Mouse (Mus musculus): ENCODE measurements around the gene Cd300lf. TPM values are rescaled to one million over a fixed set of nuclear protein-coding genes. Genes with fewer than 3 reads are reported as not detected.

The Cd300lf gene
- polyA plus RNA-seq (2012; rRNA removed), result 0.10 and 0.15 TPM in 2 replicates

DNA sequence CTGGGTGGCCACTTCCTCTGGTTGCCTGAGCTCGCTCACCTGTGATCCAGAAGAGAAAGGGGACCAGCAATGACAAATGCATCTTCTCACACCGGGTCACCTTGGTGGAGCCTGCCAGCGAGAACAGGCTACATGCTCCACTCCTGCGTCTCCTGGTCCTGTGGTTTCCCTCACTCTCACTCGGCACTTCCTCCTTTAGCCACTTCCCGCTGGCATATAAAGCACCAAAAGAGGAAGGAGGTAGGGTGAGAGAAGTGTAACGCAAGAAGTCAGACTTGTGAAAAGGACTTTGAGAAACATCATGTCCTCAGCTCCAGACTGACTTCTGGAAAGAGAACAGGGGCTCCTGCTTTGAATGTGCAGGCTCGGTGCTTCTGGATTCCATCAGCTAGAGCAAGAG, at the start of gene Cd300lf:
Gene Cd300lf, minus strand, starts transcription at position 193 of the 400 bp plus-strand sequence.
- TF ChIP-seq CTCF (IDR thresholded peaks at IDR 0.05; ENCODE audit: borderline replicate concordance, extremely low read depth, insufficient read depth, insufficient read length) (no peak), POLR2A (IDR thresholded peaks at IDR 0.05; ENCODE audit: borderline replicate concordance, extremely low read depth, insufficient read depth, insufficient read length, poor library complexity, severe bottlenecking) (no peak)
- DNase-seq (ENCODE audit: low read depth), result no peak

DNA sequence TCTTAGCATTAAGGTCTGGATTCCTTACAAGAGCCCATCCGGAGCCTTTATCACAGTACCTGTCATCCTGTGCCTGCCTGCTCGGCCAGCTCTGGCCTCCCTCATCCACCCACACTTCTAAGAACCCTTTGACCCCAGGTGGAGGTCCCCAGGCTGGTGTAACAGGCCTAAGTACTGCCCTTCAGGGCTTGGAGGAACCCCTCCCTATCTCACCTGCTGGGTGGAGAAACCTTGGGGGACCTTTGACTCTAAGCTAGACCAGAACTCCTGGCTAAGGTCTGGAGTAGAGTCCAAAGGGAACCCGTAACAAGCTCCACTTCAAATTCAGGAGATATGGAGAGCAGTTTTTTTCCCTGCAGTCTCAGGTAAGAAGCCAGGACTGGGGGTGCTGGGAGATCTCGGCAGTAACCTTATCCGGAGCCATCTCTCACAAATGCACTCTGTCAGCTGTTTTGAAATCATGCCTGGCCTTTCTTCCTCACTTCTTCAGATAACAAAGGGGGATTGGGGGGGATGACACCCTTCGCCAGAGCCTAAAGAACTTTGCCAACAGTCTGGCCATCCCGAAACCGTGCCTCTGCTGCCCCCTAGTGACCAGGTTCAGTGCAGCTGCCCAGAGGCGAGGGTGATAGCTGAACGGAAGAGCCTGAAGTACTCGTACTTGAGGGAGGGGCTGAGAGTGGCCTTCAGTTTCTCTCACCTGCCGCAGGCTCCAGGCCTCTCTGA, 48.3 kb upstream of the Cd300lf start:
- peak; percentile 95 for TF ChIP-seq CTCF (IDR thresholded peaks at IDR 0.05; ENCODE audit: borderline replicate concordance, extremely low read depth, insufficient read depth, insufficient read length)
- TF ChIP-seq POLR2A (IDR thresholded peaks at IDR 0.05; ENCODE audit: borderline replicate concordance, extremely low read depth, insufficient read depth, insufficient read length, poor library complexity, severe bottlenecking), result no peak
- peak; percentile 77 for DNase-seq (ENCODE audit: low read depth)

DNA sequence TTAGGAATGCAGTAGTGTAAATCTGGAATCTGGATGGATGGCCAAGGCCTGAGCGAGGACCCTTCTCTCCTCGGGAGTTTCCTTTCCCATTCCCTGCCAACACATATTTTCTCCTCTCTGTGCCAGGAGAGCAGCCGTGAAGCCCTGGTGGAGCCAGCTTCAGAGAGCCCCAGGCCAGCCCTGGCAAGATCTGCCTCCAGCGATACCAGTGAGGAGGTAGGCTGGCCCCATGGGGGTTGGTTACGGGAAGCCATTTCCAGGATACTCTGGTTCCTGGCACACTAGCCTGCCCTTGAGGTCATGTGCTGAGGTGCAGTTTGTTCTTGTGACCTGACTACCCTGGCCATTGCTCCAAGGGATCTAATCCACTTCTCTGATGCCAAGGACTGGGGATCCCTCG, 46.1 kb upstream of the Cd300lf start:
- TF ChIP-seq POLR2A (IDR thresholded peaks at IDR 0.05; ENCODE audit: borderline replicate concordance, extremely low read depth, insufficient read depth, insufficient read length, poor library complexity, severe bottlenecking), result no peak
- TF ChIP-seq CTCF (IDR thresholded peaks at IDR 0.05; ENCODE audit: borderline replicate concordance, extremely low read depth, insufficient read depth, insufficient read length), result no peak
- no peak for DNase-seq (ENCODE audit: low read depth)

DNA sequence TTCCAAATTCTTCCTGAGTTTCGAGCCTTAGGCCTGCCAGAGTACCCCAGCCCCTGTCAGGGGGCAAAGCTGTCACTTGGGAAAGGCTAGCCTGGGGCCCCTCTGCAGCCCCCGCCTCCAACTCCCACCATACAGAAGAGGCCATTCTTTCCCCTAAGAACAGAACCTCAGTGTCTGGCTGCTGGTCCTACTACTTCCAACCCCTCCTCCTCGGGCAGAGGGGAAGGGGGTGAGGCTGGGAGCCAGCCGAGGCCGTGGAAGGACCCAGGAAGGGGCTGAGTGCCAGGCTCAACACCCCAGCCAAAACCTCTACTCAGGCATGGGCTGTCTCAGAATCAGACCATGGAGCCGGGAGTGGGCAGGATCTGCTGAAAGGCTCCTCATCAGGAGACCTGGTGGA, 45.4 kb upstream of the Cd300lf start:
- TF ChIP-seq CTCF (IDR thresholded peaks at IDR 0.05; ENCODE audit: borderline replicate concordance, extremely low read depth, insufficient read depth, insufficient read length), result no peak
- no peak for TF ChIP-seq POLR2A (IDR thresholded peaks at IDR 0.05; ENCODE audit: borderline replicate concordance, extremely low read depth, insufficient read depth, insufficient read length, poor library complexity, severe bottlenecking)
- peak; percentile 78 for DNase-seq (ENCODE audit: low read depth)

DNA sequence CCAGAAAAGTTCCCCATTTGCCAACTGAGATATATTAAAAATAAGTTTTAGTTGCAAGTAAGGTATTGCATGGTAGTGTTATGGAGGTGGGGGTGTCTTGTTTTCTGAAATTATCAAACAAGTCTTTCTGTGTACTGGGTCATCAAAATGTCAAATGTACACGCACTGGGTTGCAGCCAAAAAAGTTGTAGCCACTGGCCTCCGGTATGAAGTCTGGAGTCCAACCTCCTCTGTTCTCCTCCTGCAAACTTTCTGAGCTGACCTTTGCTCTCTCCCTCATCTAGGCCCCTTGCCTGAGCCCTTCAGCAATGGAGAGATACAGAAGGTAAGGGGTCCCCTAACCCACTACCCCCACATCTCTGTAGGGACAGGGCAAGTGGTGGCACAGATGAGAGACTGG, 45.0 kb upstream of the Cd300lf start:
- no peak for DNase-seq (ENCODE audit: low read depth)
- TF ChIP-seq CTCF (IDR thresholded peaks at IDR 0.05; ENCODE audit: borderline replicate concordance, extremely low read depth, insufficient read depth, insufficient read length), result no peak
- TF ChIP-seq POLR2A (IDR thresholded peaks at IDR 0.05; ENCODE audit: borderline replicate concordance, extremely low read depth, insufficient read depth, insufficient read length, poor library complexity, severe bottlenecking), result no peak

DNA sequence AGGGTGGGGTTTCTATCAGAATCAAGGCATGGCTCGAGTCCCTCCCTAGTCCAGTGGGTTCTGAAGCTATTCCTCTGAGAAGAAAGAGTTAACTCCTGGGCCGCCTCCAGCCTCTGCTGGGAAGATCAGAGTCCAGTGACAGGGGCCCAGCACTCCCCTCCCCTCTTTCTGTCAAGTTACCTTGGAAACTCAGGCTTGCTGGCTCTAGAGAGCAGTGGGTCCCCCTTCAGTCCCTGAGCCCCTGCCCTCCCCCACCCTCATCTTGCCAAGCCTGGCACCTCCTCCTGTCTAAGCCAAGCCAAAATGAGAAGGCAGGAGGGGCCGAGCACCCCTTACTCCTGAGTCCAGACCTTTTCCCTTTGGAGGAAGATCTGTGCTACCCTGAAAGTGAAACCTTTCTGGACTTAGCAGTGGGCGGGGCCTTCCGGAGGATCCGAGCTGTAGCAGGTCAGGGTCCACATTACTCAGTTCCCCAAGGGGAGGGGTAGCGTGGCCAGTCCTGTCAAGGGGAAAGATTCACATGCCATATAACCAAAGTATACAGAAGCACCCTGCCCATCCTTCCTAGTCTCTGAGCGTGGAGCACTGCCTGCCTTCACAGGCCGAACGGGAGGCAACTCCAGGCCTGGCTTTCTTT, 43.9 kb upstream of the Cd300lf start:
- peak; percentile 93 for DNase-seq (ENCODE audit: low read depth)
- no peak for TF ChIP-seq POLR2A (IDR thresholded peaks at IDR 0.05; ENCODE audit: borderline replicate concordance, extremely low read depth, insufficient read depth, insufficient read length, poor library complexity, severe bottlenecking)
- no peak for TF ChIP-seq CTCF (IDR thresholded peaks at IDR 0.05; ENCODE audit: borderline replicate concordance, extremely low read depth, insufficient read depth, insufficient read length)

DNA sequence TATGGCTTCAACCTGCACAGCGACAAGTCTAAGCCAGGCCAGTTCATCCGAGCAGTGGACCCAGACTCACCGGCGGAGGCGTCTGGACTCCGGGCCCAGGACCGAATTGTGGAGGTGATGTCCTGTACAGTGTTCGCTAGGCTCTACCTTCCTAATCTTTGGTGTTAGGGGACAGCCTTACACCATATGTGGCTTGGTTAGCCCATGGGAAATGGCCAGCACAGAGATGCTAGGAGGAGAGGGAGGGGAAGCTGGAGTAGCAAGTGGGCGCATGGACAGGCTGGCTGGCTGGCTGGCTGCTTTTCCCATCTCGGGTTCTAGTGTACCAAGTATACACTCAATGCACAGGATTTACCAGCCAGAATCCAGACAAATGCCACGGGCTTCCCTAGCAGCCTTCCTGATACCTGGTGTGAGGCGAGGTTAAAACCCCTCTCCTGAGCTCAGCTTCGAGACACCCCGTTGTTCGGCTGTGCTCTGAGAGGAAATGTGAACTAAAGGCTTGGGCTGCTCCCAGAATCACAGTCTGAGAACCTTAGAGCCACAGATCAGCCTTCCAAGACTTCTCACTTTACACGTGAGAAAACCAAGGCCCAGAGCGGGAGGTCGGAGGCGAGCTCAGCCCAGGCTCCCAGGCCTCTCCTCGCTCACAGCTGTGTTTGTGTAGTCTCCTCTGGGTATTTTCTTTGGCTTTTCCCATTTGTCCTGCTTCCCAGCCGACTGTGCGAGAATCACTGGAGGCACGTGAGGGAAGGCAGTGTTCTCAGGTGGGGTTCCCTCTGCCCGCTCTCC, 42.8 kb upstream of the Cd300lf start:
- TF ChIP-seq POLR2A (IDR thresholded peaks at IDR 0.05; ENCODE audit: borderline replicate concordance, extremely low read depth, insufficient read depth, insufficient read length, poor library complexity, severe bottlenecking) (no peak), CTCF (IDR thresholded peaks at IDR 0.05; ENCODE audit: borderline replicate concordance, extremely low read depth, insufficient read depth, insufficient read length) (no peak)
- DNase-seq (ENCODE audit: low read depth), result no peak

DNA sequence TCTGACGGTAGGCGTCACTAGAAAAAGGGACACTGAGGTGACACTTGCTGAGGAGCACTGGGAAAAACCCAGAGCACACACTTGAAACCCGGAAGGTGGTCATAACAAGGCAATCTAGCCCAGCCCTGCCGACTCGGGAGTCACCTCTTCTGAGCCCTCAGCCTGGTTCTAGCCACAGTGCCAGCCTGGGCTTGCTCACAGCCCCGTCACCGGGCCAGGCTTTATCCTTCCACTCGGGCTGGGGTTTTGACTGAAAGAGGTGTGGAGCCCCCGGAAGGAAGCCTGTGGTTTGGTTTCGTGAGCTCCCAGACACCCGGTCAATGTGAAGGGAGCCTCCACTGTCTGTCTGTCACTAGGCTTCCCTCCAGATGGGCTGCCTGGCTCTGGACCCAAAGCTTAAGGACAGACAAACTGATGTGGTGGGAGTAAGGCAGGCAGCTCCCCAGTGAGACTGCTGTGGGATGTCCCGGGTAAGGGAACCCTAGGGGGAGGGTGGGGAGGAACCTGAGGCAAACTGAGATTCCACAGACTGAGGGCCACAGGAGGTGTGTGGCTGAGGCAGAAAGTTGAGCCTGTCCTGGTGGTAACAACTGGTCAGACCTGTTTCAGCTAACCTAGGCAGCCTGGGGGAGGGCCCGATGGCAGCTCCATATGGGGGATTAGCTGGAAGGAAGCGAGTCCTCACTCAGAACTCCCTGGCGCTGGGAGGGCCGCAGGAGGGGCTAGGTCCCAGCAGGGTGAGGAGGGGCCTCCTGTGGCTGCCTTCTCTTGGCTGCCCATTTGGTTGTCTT, 40.0 kb upstream of the Cd300lf start:
- TF ChIP-seq CTCF (IDR thresholded peaks at IDR 0.05; ENCODE audit: borderline replicate concordance, extremely low read depth, insufficient read depth, insufficient read length), result no peak
- no peak for TF ChIP-seq POLR2A (IDR thresholded peaks at IDR 0.05; ENCODE audit: borderline replicate concordance, extremely low read depth, insufficient read depth, insufficient read length, poor library complexity, severe bottlenecking)
- no peak for DNase-seq (ENCODE audit: low read depth)

DNA sequence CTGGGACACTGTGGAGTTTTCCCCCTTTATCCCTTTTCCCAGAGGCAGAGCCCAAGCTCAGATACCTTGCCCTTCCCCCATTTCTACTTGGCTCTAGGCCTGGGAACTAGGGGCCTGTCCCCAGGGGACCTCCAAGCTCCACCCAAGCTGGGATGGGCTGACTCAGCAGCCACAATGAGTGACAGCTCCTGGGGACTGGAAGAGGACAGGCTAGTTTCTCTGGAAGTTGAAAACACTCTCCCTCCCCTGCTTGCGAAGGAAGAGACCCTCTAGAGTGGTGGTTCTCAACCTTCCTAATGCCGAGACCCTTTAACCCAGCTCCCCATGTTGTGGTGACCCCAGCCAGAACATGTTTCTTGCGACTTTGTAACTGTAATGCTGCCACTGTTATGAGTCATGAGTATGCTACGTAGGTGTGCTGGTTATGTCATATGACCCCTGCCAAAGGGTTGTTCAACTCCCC, 39.1 kb upstream of the Cd300lf start:
- DNase-seq (ENCODE audit: low read depth), result peak; percentile 77
- TF ChIP-seq CTCF (IDR thresholded peaks at IDR 0.05; ENCODE audit: borderline replicate concordance, extremely low read depth, insufficient read depth, insufficient read length), result no peak
- TF ChIP-seq POLR2A (IDR thresholded peaks at IDR 0.05; ENCODE audit: borderline replicate concordance, extremely low read depth, insufficient read depth, insufficient read length, poor library complexity, severe bottlenecking), result no peak

DNA sequence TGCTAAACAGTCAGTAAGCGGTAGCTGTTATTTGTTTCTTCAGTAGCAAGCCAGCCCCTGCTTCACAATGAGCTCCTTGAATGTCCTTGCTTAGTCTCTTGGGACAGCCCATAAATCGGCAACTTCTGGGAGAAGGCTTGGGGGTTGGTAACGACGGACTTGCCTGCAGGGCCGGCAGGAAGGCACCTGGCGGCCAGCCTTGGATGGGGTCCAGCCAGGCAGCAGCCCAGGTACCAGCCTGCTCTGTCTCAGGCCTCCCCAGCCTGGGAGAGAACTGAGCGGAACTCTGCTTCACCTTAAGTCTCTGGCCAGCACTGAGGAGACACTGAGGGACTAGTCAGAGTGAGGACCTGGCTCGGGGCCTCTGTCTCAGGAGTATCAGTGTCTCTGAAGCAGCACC, 37.3 kb upstream of the Cd300lf start:
- no peak for TF ChIP-seq POLR2A (IDR thresholded peaks at IDR 0.05; ENCODE audit: borderline replicate concordance, extremely low read depth, insufficient read depth, insufficient read length, poor library complexity, severe bottlenecking)
- TF ChIP-seq CTCF (IDR thresholded peaks at IDR 0.05; ENCODE audit: borderline replicate concordance, extremely low read depth, insufficient read depth, insufficient read length), result no peak
- DNase-seq (ENCODE audit: low read depth), result no peak

All from brain, embryonic 14.5 days (tissue).